Mouse (Mus musculus) lung, embryonic 16.5 days (tissue): ENCODE measurements around the gene Hmmr. TPM values are rescaled to one million over a fixed set of nuclear protein-coding genes. Genes with fewer than 3 reads are reported as not detected.
"Not testable (repeated sequence)": the region's sequence is repeated elsewhere in the genome, so short reads cannot be mapped to it uniquely, and the experiment has no call there.

ENCODE experiments used
- ATAC-seq: fragments of 200-750 bp; cut with Nextera tagmentation; 2 replicates; pipeline ENCODE4 v1.8.0; 2017; ENCODE audit warnings: low read depth, mild to moderate bottlenecking, moderate library complexity
- H3K27ac ChIP-seq: fragments of 300-500 bp; sonication (generic); 2 replicates; pipeline ENCODE4 v1.5.1; 2014; ENCODE audit warnings: mild to moderate bottlenecking, control low read depth, low read length
- H3K27me3 ChIP-seq: fragments of 300-500 bp; sonication (generic); 2 replicates; pipeline ENCODE4 v1.6.1; 2014; ENCODE audit warnings: low read depth, low read length, mixed read lengths; ENCODE audit not compliant: control insufficient read depth, insufficient read depth
- H3K36me3 ChIP-seq: fragments of 300-500 bp; sonication (generic); 2 replicates; pipeline ENCODE4 v1.6.1; 2014; ENCODE audit warnings: low read length; ENCODE audit not compliant: control insufficient read depth, insufficient read depth
- H3K4me1 ChIP-seq: fragments of 300-500 bp; sonication (generic); replicated peaks from 2 replicates; pipeline ENCODE4 v1.6.1; 2014; ENCODE audit warnings: low read length, mixed read lengths; ENCODE audit not compliant: control insufficient read depth, insufficient read depth
- H3K4me2 ChIP-seq: fragments of 300-500 bp; sonication (generic); 2 replicates; pipeline ENCODE4 v1.6.1; 2014; ENCODE audit warnings: low read depth, low read length, control low read depth
- H3K4me3 ChIP-seq: fragments of 300-500 bp; sonication (generic); 2 replicates; pipeline ENCODE4 v1.5.1; 2014; ENCODE audit warnings: mild to moderate bottlenecking, low read length, control low read depth
- H3K9ac ChIP-seq: fragments of 300-500 bp; sonication (generic); 2 replicates; pipeline ENCODE4 v1.6.1; 2014; ENCODE audit warnings: low read length, control low read depth
- H3K9me3 ChIP-seq: fragments of 300-500 bp; sonication (generic); 2 replicates; pipeline ENCODE4 v1.6.1; 2016; ENCODE audit warnings: low read length; ENCODE audit not compliant: control insufficient read depth
- WGBS: fragments of 180-500 bp; shearing (Covaris S2); extraction: QIAGEN DNeasy Blood & Tissue Kit; methylation state at CpG from one replicate; pipeline ENCODE4 v1.1.7; 2014; 5-methylcytosine and 5-hydroxymethylcytosine counted together
- polyA plus RNA-seq: library from polyadenylated mRNA; unstranded; fragments of >200 nt; fragmentation: Nextera tagmentation; extraction: Ambion mirVana; gene quantifications from 2 replicates; pipeline ENCODE4 v1.2.1, GENCODE M21; 2015

Hmmr gene
- polyA plus RNA-seq, 1 experiment from 2014 or later = 55.1 TPM

DNA sequence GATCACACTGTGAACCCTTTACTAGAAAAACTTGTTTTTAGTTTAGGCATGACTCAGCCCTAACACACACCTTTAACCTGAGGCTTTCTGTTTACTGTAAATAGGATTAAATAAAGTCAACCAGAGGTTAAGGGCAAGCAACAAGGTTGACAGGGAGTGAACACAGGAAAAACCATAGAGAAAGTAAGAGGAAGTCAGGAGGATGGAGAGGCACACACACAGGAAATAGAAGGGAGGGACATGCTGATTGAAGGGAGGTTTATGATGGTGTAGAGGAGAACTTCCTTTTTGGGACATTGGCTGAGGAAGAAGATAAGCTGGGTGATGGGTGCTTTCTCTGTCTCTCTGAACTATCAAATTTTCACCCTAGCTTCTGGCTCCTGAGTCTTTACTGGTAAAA is 14.9 kb downstream of the Hmmr start:
- H3K27me3 ChIP-seq = no peaks in the 10 kb centered on the region
- H3K27ac ChIP-seq = no peak overlapping the region
- no peaks in the 10 kb centered on the region for H3K9me3 ChIP-seq
- ATAC-seq = no peak
- H3K4me2 ChIP-seq = no peak overlapping the region
- H3K4me3 ChIP-seq = no peak overlapping the region
- no peak overlapping the region for H3K9ac ChIP-seq
- H3K36me3 ChIP-seq = peaks cover 64% of the 10 kb centered on the region
- no peaks in the 10 kb centered on the region for H3K4me1 ChIP-seq

DNA sequence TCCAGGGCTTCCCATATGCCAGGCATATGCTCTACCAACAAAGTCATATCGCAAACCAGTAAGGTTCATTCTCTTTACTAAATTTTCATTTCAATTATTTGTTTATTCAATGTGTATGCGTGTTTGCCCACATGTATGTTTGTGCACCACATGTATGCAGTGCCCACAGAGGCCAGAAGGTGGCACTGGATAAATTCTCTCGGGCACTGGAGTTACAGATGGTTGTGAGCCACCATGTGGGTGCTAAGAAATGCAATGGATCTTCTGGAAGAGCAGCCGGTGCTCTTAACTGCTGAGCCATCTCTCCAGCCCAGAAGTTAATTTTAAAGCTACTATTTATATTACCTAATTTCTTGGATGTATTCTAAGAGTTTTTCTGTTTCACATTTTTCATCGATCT is 17.7 kb downstream of the Hmmr start:
- Histone ChIP-seq H3K36me3 (peaks cover 49% of the 10 kb centered on the region), H3K9ac (no peak overlapping the region), H3K27ac (no peak overlapping the region), H3K27me3 (no peaks in the 10 kb centered on the region), H3K4me3 (no peak overlapping the region), H3K9me3 (no peaks in the 10 kb centered on the region), H3K4me2 (no peak overlapping the region), H3K4me1 (no peaks in the 10 kb centered on the region)
- ATAC-seq = no peak
- WGBS = 94% methylated on average over 5 of the region's 5 CpGs

DNA sequence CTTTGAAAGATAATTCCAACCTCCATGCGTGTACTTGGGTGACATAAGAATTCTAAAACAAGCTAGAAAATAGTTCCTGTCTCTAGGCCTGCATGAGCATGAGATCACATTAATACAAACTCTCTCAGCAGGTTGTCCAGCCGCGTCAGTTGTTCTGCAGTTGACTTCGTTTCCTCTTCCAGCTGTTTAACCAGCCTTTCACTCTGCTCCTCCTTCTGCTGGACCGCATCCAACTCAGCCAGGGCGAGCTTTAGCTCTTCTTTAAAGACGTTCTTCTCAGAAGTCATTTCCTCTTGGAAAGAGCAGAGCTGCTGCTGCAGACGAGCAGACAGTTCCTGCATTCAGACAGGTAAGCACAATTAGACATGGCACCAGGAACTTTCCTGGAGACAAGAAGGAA is 19.4 kb downstream of the Hmmr start:
- Histone ChIP-seq H3K4me2 (no peak overlapping the region), H3K9me3 (no peaks in the 10 kb centered on the region), H3K27me3 (no peaks in the 10 kb centered on the region), H3K36me3 (peaks cover 52% of the 10 kb centered on the region), H3K4me1 (no peaks in the 10 kb centered on the region), H3K4me3 (no peak overlapping the region), H3K27ac (no peak overlapping the region), H3K9ac (no peak overlapping the region)
- 61% methylated on average over 8 of the region's 8 CpGs for WGBS
- no peak for ATAC-seq

DNA sequence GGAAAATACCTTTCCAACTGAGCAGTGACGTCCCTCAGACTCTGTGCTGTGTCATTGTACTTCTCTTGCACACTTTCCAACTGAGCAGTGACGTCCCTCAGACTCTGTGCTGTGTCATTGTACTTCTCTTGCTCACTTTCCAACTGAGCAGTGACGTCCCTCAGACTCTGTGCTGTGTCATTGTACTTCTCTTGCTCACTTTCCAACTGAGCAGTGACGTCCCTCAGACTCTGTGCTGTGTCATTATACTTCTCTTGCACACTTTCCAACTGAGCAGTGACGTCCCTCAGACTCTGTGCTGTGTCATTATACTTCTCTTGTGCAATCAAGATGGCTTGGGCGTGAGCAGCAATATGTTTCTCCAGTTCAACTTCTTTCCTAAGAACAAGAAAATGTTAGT is 23.3 kb downstream of the Hmmr start:
- H3K36me3 ChIP-seq = peaks cover 44% of the 10 kb centered on the region
- not testable (repeated sequence) for H3K4me3 ChIP-seq, H3K9ac ChIP-seq, H3K4me2 ChIP-seq, H3K27ac ChIP-seq, ATAC-seq, H3K9me3 ChIP-seq, H3K27me3 ChIP-seq, H3K4me1 ChIP-seq
- 87% methylated on average over 6 of the region's 6 CpGs for WGBS

DNA sequence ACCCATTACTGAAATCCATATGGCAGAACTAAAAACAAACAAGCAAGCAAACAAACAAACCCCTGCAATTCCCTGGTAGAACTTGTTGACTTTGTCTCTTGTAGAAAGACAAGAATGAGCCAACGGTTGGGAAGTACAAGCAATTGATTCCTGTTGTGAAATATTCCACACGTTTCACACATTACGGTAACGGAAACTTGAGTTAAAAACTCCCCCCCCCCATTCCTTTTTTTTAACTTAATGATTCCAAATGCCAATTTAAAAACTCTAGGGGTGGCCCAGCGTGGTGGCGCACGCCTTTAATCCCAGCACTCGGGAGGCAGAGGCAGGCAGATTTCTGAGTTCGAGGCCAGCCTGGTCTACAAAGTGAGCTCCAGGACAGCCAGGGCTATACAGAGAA is 38.1 kb downstream of the Hmmr start, which contains the start of gene Mat2b:
Gene Mat2b, minus strand, starts transcription at position 101 of the 400 bp plus-strand sequence.
- no peaks in the 10 kb centered on the region for H3K27me3 ChIP-seq
- peak within 1 kb of the TSS; percentile 92 for H3K4me3 ChIP-seq
- no peaks in the 10 kb centered on the region for H3K9me3 ChIP-seq
- peaks cover 17% of the 10 kb centered on the region for H3K4me1 ChIP-seq
- 85% methylated on average over 9 of the region's 9 CpGs for WGBS
- H3K27ac ChIP-seq = peak within 1 kb of the TSS; percentile 98
- no peak for ATAC-seq
- H3K36me3 ChIP-seq = 0 out of 2 replicates have a peak, but pooled peaks cover 3% of the 10 kb centered on the region
- peak within 1 kb of the TSS; percentile 75 for H3K4me2 ChIP-seq
- peak within 1 kb of the TSS; percentile 82 for H3K9ac ChIP-seq

DNA sequence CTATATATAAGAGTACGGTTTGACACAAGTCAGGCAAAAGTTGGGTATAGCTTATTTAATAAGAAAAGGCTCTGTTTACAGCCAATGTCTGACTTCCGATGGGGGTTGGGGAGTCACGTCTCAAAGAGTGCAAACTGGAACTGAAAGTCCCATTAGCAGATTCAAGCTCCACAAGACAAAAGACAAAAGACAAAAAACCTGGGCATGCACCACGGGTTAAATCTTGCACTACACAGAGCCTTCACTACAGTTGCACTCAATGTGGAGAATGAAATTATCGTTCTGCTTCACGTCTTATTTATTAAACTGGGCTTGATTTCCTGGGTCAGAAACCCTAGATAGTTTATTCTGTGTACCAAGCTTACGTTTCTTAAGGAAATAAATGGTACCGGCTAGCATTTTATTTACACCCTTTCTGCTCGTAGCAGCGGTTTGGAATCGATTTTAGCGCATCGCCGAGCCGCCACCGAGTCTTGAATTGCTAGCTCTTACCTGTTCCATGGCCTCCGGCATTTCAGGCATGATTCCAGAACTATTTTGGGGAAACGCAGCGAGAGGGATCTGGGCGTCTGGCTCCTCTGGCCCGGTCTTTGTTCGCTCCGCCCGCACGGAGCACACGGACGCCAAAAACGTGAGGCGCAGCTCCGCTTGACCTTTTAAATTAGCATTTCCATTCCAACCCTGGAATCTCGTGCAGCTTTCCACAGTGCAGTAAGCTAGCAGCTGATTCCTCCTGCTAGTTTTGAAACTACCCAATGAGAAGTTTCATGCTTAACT is 38.7 kb downstream of the Hmmr start:
- Histone ChIP-seq H3K4me2 (peak overlapping the region; percentile 75), H3K9me3 (no peaks in the 10 kb centered on the region), H3K27me3 (no peaks in the 10 kb centered on the region), H3K4me1 (peaks cover 17% of the 10 kb centered on the region), H3K4me3 (peak overlapping the region; percentile 92), H3K27ac (peak overlapping the region; percentile 98), H3K36me3 (no peaks in the 10 kb centered on the region), H3K9ac (peak overlapping the region; percentile 82)
- ATAC-seq = peak; percentile 50
- under 1% methylated on average over 31 of the region's 31 CpGs for WGBS

DNA sequence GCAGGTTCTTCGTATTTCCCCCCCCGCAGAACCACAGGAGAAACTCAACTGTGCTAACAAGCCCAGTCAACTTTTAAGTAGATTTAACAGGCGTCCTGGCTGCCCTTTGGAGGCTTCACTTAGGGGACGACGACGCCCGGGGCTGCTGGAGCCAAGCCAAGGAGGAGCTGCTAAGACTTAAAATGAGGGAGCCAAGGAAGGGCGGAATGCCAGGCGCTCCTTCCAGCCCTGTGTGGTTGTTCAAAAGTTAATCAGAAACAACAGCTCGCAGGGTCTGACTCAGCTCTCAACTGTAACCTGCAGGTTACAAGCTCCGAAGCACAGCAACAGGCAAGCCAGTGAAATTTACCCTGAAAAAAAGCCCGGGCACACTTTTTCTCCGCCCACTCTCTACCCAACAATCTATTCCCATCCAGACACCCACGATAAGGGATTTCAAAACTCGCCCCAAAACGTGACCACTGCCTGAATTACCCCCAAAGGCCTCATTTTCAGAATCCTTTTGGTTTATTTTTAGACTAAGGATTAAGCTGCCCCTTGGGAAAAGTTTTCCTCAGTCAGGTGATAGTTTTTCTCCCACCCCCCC is 39.8 kb downstream of the Hmmr start:
- Histone ChIP-seq H3K9me3 (no peaks in the 10 kb centered on the region), H3K4me2 (peak overlapping the region; percentile 75), H3K36me3 (no peaks in the 10 kb centered on the region), H3K27ac (peak overlapping the region; percentile 98), H3K4me3 (peak overlapping the region; percentile 92), H3K27me3 (no peaks in the 10 kb centered on the region), H3K9ac (peak overlapping the region; percentile 80), H3K4me1 (peaks cover 19% of the 10 kb centered on the region)
- peak; percentile 15; the same call in 1 of the 2 replicates for ATAC-seq
- WGBS = 0% methylated on average over 16 of the region's 16 CpGs

DNA sequence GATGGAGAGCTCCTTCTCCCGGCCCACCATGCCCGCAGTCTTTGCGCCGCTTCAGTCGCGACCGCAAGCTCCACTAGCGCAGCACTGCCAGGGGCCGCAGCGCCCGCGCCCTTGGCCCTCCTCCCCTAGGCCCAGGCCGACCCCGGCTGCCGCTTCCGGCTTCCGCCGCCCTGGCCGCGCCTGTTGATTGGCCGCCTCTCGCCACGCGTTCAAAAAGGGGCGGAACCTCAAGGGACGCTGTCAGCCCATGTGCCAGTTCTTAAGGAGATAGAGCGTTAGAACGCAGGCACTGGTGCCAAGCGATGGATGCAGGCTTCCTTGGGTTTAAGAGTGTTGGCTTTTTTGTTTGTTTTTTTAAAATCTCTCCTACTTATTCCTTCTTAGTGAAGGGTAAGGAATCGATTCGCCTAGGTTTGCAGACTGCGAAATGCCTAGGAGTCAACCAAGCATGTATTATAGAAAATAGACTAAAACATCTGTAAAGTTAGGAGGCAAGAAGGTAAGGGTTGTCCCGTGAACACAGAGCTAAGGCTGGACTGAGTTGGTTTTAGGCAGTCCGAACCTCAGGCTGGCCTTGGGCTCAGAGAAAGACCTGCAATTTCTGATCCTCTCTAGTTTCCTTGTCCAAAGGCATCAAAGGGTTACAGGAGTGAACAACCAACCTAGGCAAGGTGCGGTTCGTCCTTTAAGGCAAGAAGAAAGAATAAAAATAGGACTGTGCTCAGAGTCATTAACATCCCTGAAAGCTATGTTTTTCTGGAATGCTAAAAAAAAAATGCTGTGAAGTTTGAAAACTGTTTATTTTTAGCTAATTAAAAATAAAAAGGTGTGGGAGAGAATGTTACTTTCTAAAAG is 40.5 kb downstream of the Hmmr start:
- peak overlapping the region; percentile 98 for H3K27ac ChIP-seq
- under 1% methylated on average over 36 of the region's 36 CpGs for WGBS
- H3K4me1 ChIP-seq = peaks cover 19% of the 10 kb centered on the region
- H3K4me2 ChIP-seq = peak overlapping the region; percentile 90
- no peaks in the 10 kb centered on the region for H3K9me3 ChIP-seq
- peak; percentile 96 for ATAC-seq
- no peaks in the 10 kb centered on the region for H3K27me3 ChIP-seq
- peak overlapping the region; percentile 80 for H3K9ac ChIP-seq
- H3K36me3 ChIP-seq = no peaks in the 10 kb centered on the region
- H3K4me3 ChIP-seq = peak overlapping the region; percentile 92

DNA sequence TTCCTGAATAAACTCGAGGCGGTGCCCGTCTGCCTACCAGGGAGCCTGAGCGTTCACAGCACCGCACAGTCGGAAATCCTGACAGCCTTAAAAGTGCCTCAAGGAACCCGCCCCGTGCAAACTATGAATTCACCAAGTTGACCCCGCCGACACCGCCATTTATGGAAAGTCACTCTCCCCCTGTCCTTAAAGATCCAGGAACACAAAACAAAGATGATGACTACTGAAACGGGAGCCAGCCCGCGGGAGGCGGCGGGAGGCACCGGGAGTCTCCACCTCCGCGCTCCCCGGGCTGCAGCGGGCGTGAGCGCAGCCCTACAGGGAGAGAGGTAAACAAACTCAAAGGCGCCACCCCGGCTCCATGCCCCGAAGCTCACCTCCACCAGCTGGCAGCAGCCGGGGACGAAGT is 41.1 kb downstream of the Hmmr start:
- Histone ChIP-seq H3K27ac (peak overlapping the region; percentile 88), H3K9ac (peak overlapping the region; percentile 80), H3K4me3 (peak overlapping the region; percentile 92), H3K27me3 (no peaks in the 10 kb centered on the region), H3K36me3 (peaks cover 3% of the 10 kb centered on the region; the same call in 1 of the 2 replicates), H3K4me1 (peaks cover 19% of the 10 kb centered on the region), H3K4me2 (peak overlapping the region; percentile 90), H3K9me3 (no peaks in the 10 kb centered on the region)
- 0% methylated on average over 28 of the region's 28 CpGs for WGBS
- peak; percentile 60 for ATAC-seq
